Mouse (Mus musculus) heart, postnatal 0 days (tissue): ENCODE results near the gene Insyn1.

Experiments used
- CTCF ChIP-seq: IDR thresholded peaks from 2 replicates; pipeline ENCODE4 v1.5.1; 2016; ENCODE audit warnings: antibody characterized with exemption, control low read depth, low read depth
- EP300 ChIP-seq: IDR thresholded peaks from 2 replicates; pipeline ENCODE4 v1.6.1; 2016; ENCODE audit warnings: antibody characterized with exemption, low read depth

- TF ChIP-seq CTCF, result no peak
- no peak for TF ChIP-seq EP300
Measured at GRCm38 (mm10) chr9:58438921-58439396, 49.4 kb upstream of the Insyn1 start.
